Mouse (Mus musculus): ENCODE results near the gene Pxt1.
A peak's percentile ranks its signal among the peaks of the same experiment; 100 is the strongest.

DNA sequence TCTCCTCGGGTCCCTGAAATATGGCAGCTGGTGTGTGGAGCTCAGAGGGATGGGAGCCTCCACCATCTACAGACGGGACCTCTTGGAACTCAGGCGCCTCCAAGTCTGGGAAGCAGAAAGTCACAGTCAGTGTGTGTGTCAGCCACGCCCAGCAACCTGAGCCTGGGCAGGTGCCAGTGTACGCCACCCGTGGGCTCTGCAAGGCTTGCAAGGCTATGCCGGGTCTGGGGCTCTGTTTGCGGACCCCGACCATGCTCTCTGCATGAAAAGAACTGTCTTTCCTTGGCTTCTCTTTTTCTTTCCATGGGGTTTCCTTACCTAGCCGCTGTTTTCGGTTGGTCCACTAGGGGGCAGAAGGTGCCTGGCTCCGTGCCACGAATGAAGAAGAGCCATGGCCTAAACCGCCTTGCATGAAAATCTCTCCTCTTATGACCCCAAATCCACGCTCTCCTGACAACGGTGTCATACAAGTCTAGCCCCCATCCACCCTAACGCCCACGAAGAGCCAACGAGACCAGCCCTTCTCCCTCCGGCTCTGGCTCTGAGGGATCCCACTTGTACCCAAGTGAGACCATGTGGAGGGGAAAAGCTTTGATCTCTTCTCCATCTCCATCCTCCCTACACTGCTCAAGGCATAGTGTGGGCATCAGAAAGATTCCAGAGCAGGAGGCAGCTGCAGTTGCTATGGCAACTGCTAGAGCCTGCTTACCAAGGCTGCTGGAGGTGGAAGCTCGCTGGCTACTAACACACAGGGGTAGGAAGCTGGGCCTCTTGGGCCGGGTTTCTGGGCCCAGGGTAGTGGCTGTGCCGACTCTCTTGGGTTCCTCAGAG is 38.9 kb downstream of the Pxt1 start:
- TF ChIP-seq EP300 (IDR thresholded peaks at IDR 0.05; ENCODE audit: insufficient read depth, low read depth, low read length) (no peak), CTCF (IDR thresholded peaks at IDR 0.05) (peak; percentile 88), POLR2A (IDR thresholded peaks at IDR 0.05; ENCODE audit: insufficient read depth, low read depth, low read length) (no peak)

All from heart, adult 2 months (tissue).